Comparison of ENCODE assay signal across 23 mouse cellular contexts in genomic region chr9:44638726-44639125, GRCm38 (mm10). TPM values are rescaled to one million over a fixed set of nuclear protein-coding genes. Genes with fewer than 3 reads are reported as not detected.
DNase-seq lines count a peak whose midpoint lies in the region; ATAC-seq and TF ChIP-seq lines count a peak whose summit lies in the region.
"Not testable (repeated sequence)": the region's sequence is repeated elsewhere in the genome, so short reads cannot be mapped to it uniquely, and the experiment has no call there.
"Had no signal": no experiment of that assay in that cellular context is flagged by ENCODE, and none has a peak within 500 bp of the region (broad histone marks: within the 10 kb centered on the region; RNA-seq: fewer than 3 reads in every experiment).

No protein-coding gene starts in this region.

- WGBS in intestine, postnatal 0 days: 89% methylated on average over 9 of the region's 9 CpGs

- peaks cover 48% of the 10 kb centered on the region for H3K36me3 ChIP-seq in intestine, postnatal 0 days (ENCODE audit: control insufficient read depth, insufficient read depth)

- H3K9me3 ChIP-seq in intestine, postnatal 0 days (ENCODE audit: control insufficient read depth): not testable (repeated sequence)

- H3K27ac ChIP-seq in intestine, postnatal 0 days (ENCODE audit: low read depth, low read length): peak overlapping the region; percentile 1; the same call in 1 of the 2 replicates

- not testable (repeated sequence) for H3K4me2 ChIP-seq in intestine, postnatal 0 days (replicated peaks; ENCODE audit: low read depth)

- peak; percentile 39 for DNase-seq in adrenal gland, postnatal 14 days
- peak; percentile 58 for DNase-seq in cerebellum, adult 9-11 months
- DNase-seq in gastrocnemius, postnatal 10 days: peak; percentile 29
- DNase-seq in heart, adult 9 months (ENCODE audit: low spot score in 2 of 2): peak; percentile 29 to 43
- DNase-seq in kidney, postnatal 10 days: peak; percentile 38
- DNase-seq in lung, postnatal 25 days (ENCODE audit: low spot score): peak; percentile 21

- not testable (repeated sequence) for TF ChIP-seq CTCF in intestine, postnatal 0 days (IDR thresholded peaks at IDR 0.05; ENCODE audit: low read depth)

- ATAC-seq in intestine, postnatal 0 days: not testable (repeated sequence)

- H3K9ac ChIP-seq in intestine, postnatal 0 days (ENCODE audit: low read depth, low read length): not testable (repeated sequence)

- H3K27me3 ChIP-seq in intestine, postnatal 0 days (replicated peaks; ENCODE audit: control insufficient read depth, insufficient read depth, low read length): not testable (repeated sequence)

- not testable (repeated sequence) for H3K4me3 ChIP-seq in intestine, postnatal 0 days (ENCODE audit: low read depth, low read length)

- not testable (repeated sequence) for H3K4me1 ChIP-seq in intestine, postnatal 0 days (replicated peaks; ENCODE audit: control insufficient read depth, insufficient read depth, low read length)

RNA-seq across cellular contexts. Expression of gene Ddx6, which starts 34.0 kb away (rescaled TPM):
- 122 TPM in 2 replicates for total RNA-seq in adrenal gland, postnatal 14 days (2021)
- total RNA-seq in gastrocnemius, postnatal 10 days (2021): 10 to 100 TPM; 72.0 to 78.9 TPM
- 7.3 and 9.5 TPM in 2 replicates for polyA plus RNA-seq in intestine, postnatal 0 days (2015; fragmentation: Nextera tagmentation; extraction: Ambion mirVana)

RNA-seq across cellular contexts. Expression of gene Treh, which starts 34.3 kb away (rescaled TPM):
- total RNA-seq in adrenal gland, postnatal 14 days (2021): not detected in 2 replicates
- not detected for total RNA-seq in gastrocnemius, postnatal 10 days (2021)
- 2.1 and 2.4 TPM in 2 replicates for polyA plus RNA-seq in intestine, postnatal 0 days (2015; fragmentation: Nextera tagmentation; extraction: Ambion mirVana)
- total RNA-seq: adrenal gland, adult 2 months; CH12.LX; common myeloid progenitor, adult 5-6 weeks; left cerebral cortex, adult 18-20 months had no signal
- polyA plus RNA-seq: adrenal gland, adult 2 months; embryonic facial prominence, embryonic 11.5 days; erythroblast, embryonic 14.5 days; forebrain, embryonic 15.5 days; heart, embryonic 12.5 days; hindbrain, embryonic 10.5 days; intestine, embryonic 14.5 days; limb, embryonic 10.5 days; liver, embryonic 12.5 days; lung, embryonic 14.5 days; macrophage; midbrain, embryonic 14.5 days; testis, adult 2 months had no signal
